ENCODE assay signal across 11 mouse cellular contexts in genomic region chr12:54251942-54252400, GRCm38 (mm10). TPM values are rescaled to one million over a fixed set of nuclear protein-coding genes. Genes with fewer than 3 reads are reported as not detected.
DNase-seq lines count a peak whose midpoint lies in the region; ATAC-seq and TF ChIP-seq lines count a peak whose summit lies in the region.
"Had no signal": no experiment of that assay in that cellular context is flagged by ENCODE, and none has a peak within 500 bp of the region (broad histone marks: within the 10 kb centered on the region; RNA-seq: fewer than 3 reads in every experiment).

No protein-coding gene starts in this region.

- TF ChIP-seq CTCF in liver, adult 2 months (IDR thresholded peaks at IDR 0.05; ENCODE audit: low read depth, low read length) = no peak
- no peak for TF ChIP-seq CTCF in cortical plate, adult 2 months (IDR thresholded peaks at IDR 0.05; ENCODE audit: extremely low read depth, insufficient read depth, low read length)

- H3K4me1 ChIP-seq in liver, adult 2 months (ENCODE audit: control insufficient read depth, insufficient read depth, low read length) = no peaks in the 10 kb centered on the region
- peaks cover 6% of the 10 kb centered on the region; the same call in 1 of the 2 replicates for H3K4me1 ChIP-seq in liver, embryonic 12.5 days
- H3K4me1 ChIP-seq in cortical plate, adult 2 months (ENCODE audit: control insufficient read depth, insufficient read depth, low read length) = no peaks in the 10 kb centered on the region
- H3K4me1 ChIP-seq in stomach, embryonic 15.5 days = no peaks in the 10 kb centered on the region
- H3K4me1 ChIP-seq: midbrain, embryonic 13.5 days had no signal

- TF ChIP-seq POLR2A in liver, adult 2 months (IDR thresholded peaks at IDR 0.05; ENCODE audit: extremely low read depth, insufficient read depth, low read length) = no peak
- TF ChIP-seq POLR2A in cortical plate, adult 2 months (IDR thresholded peaks at IDR 0.05; ENCODE audit: extremely low read depth, insufficient read depth, low read length) = no peak

- DNase-seq in liver, adult 2 months (ENCODE audit: extremely low read depth, low read depth, low spot score) = peak; percentile 16
- peak; percentile 10 to 67 for DNase-seq in left cerebral cortex, adult 8-10 months (ENCODE audit: low spot score in 2 of 2)
- DNase-seq in spleen, postnatal 4 days (ENCODE audit: low spot score in 2 of 2) = no peak
- no peak for DNase-seq in embryo, embryonic 10.5 days (ENCODE audit: low spot score)
- DNase-seq: cerebellum, adult 9-10 months; retina, postnatal 1 day had no signal

- no peak overlapping the region for H3K4me3 ChIP-seq in liver, adult 2 months (ENCODE audit: insufficient read depth, low read depth, low read length)
- no peak overlapping the region for H3K4me3 ChIP-seq in liver, embryonic 12.5 days
- no peak overlapping the region for H3K4me3 ChIP-seq in cortical plate, adult 2 months (ENCODE audit: insufficient read depth, low read length)
- no peak overlapping the region for H3K4me3 ChIP-seq in stomach, embryonic 15.5 days (replicated peaks)
- H3K4me3 ChIP-seq: midbrain, embryonic 13.5 days had no signal

- H3K4me2 ChIP-seq in liver, embryonic 12.5 days = no peak overlapping the region
- H3K4me2 ChIP-seq in stomach, embryonic 15.5 days = no peak overlapping the region
- H3K4me2 ChIP-seq: hindbrain, embryonic 14.5 days; midbrain, embryonic 13.5 days had no signal

- H3K9ac ChIP-seq in liver, adult 2 months (ENCODE audit: low read depth, low read length) = no peak overlapping the region
- no peak overlapping the region for H3K9ac ChIP-seq in liver, embryonic 12.5 days
- no peak overlapping the region for H3K9ac ChIP-seq in stomach, embryonic 15.5 days
- H3K9ac ChIP-seq: hindbrain, embryonic 14.5 days; midbrain, embryonic 13.5 days had no signal

- no peak for ATAC-seq in liver, embryonic 12.5 days
- peak; percentile 47; the same call in 1 of the 2 replicates for ATAC-seq in stomach, embryonic 15.5 days (ENCODE audit: insufficient read depth, low FRiP score, low read depth)
- ATAC-seq: midbrain, embryonic 13.5 days had no signal

- H3K9me3 ChIP-seq in liver, embryonic 12.5 days (replicated peaks) = no peaks in the 10 kb centered on the region
- H3K9me3 ChIP-seq in stomach, embryonic 15.5 days = no peaks in the 10 kb centered on the region
- H3K9me3 ChIP-seq: midbrain, embryonic 13.5 days had no signal

- H3K27ac ChIP-seq in liver, adult 2 months (replicated peaks; ENCODE audit: insufficient read depth, low read depth, low read length) = no peak overlapping the region
- H3K27ac ChIP-seq in liver, embryonic 12.5 days = no peak overlapping the region
- 0 out of 2 replicates have a peak overlapping the region, but pooled peaks have one; percentile 8 for H3K27ac ChIP-seq in cortical plate, adult 2 months (ENCODE audit: insufficient read depth, low read length)
- H3K27ac ChIP-seq in stomach, embryonic 15.5 days = peak overlapping the region; percentile 26; the same call in 1 of the 2 replicates
- H3K27ac ChIP-seq: hindbrain, embryonic 14.5 days; midbrain, embryonic 13.5 days had no signal

- H3K79me2 ChIP-seq in liver, adult 2 months (ENCODE audit: control insufficient read depth, insufficient read depth, low read length) = no peaks in the 10 kb centered on the region

- WGBS in liver, adult 2 months = 76% methylated on average over 9 of the region's 9 CpGs
- 61% methylated on average over 9 of the region's 9 CpGs for WGBS in liver, embryonic 12.5 days (ENCODE audit: insufficient replicate concordance)
- WGBS in stomach, embryonic 15.5 days = 61% methylated on average over 9 of the region's 9 CpGs

- H3K36me3 ChIP-seq in liver, adult 2 months (ENCODE audit: control insufficient read depth, insufficient read depth, low read length) = no peaks in the 10 kb centered on the region
- no peaks in the 10 kb centered on the region for H3K36me3 ChIP-seq in liver, embryonic 12.5 days
- no peaks in the 10 kb centered on the region for H3K36me3 ChIP-seq in stomach, embryonic 15.5 days
- H3K36me3 ChIP-seq: midbrain, embryonic 13.5 days had no signal

- no peaks in the 10 kb centered on the region for H3K27me3 ChIP-seq in liver, adult 2 months (ENCODE audit: control insufficient read depth, insufficient read depth, low read length)
- H3K27me3 ChIP-seq in liver, embryonic 12.5 days (replicated peaks) = no peaks in the 10 kb centered on the region
- H3K27me3 ChIP-seq in stomach, embryonic 15.5 days (replicated peaks) = no peaks in the 10 kb centered on the region
- H3K27me3 ChIP-seq: midbrain, embryonic 13.5 days had no signal

RNA-seq across cellular contexts. Expression of gene Egln3, which starts 48.3 kb away (rescaled TPM):
- total RNA-seq in liver, adult 2 months (2014; rRNA removed) = 7.9 and 8.4 TPM in 2 replicates
- 11.0 and 13.1 TPM in 2 replicates for polyA plus RNA-seq in liver, adult 2 months (2012; rRNA removed)
- polyA plus RNA-seq in liver, embryonic 12.5 days (2016; fragmentation: Nextera tagmentation; extraction: Ambion mirVana) = 3.5 and 3.8 TPM in 2 replicates
- 5.3 and 6.3 TPM in 2 replicates for polyA plus RNA-seq in cortical plate, adult 2 months (2012; rRNA removed)
- total RNA-seq in left cerebral cortex, adult 8-10 months (2022) = 10 to 100 TPM in 1 of 4 experiments, 1 to 10 TPM in 3; 8.8 to 10.8 (median 9.7) TPM
- polyA plus RNA-seq in stomach, embryonic 15.5 days (2015; fragmentation: Nextera tagmentation; extraction: Ambion mirVana) = 52.5 and 53.4 TPM in 2 replicates

Comparison
In these comparisons a context has a peak if more than half of its experiments do, and no peak if none do; other contexts are left out.
1. DNase-seq: peak in liver, adult 2 months (single experiment) and left cerebral cortex, adult 8-10 months (2 of 2); none in spleen, postnatal 4 days (0 of 2) and embryo, embryonic 10.5 days (single experiment).
2. H3K27ac ChIP-seq: peak in cortical plate, adult 2 months (single experiment) and stomach, embryonic 15.5 days (single experiment); none in liver, adult 2 months (single experiment) and liver, embryonic 12.5 days (single experiment).